Mouse (Mus musculus) adrenal gland, postnatal 25 days (tissue): ENCODE measurements around the gene Nthl1. TPM values are rescaled to one million over a fixed set of nuclear protein-coding genes. Genes with fewer than 3 reads are reported as not detected.
A peak's percentile ranks its signal among the peaks of the same experiment; 100 is the strongest.
"Not testable (repeated sequence)": the region's sequence is repeated elsewhere in the genome, so short reads cannot be mapped to it uniquely, and the experiment has no call there.

ENCODE experiments used
- DNase-seq: peaks from one replicate; pipeline ENCODE4 v3.0.0; 2021; ENCODE audit warnings: mixed read lengths
- total RNA-seq: library from RNA; stranded (reverse); gene quantifications from 2 replicates; pipeline ENCODE4 v1.2.3, GENCODE M21; 2021

The Nthl1 gene
- total RNA-seq, 1 experiment from 2014 or later, result 12.6 TPM

- DNase-seq, result peak; percentile 76
These were observed 17.7 kb downstream of the Nthl1 start, which contains the start of gene Slc9a3r2 for GRCm38 (mm10) chr17:24650070-24650616. Gene Slc9a3r2, minus strand, starts transcription at chr17:24650327.

DNA sequence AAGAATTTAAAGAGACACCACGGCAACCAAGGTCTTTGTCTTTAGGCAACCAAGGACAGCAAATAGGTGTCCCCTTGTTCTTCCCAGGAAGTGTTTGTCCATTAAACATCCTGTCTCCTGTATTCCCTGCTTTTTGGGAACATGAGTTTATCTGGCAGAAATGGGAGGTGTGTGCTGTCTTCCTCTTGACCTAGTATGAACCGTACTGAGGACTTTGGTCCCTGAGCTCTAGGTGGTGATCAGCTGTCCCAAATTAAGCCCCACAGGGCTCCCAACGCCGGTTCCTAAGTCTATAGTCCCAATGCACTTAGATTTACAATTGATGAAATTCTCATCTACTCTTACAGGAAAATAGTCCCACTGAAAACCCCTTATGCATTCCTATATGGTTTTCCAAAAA, 18.3 kb downstream of the Nthl1 start:
- no peak for DNase-seq

DNA sequence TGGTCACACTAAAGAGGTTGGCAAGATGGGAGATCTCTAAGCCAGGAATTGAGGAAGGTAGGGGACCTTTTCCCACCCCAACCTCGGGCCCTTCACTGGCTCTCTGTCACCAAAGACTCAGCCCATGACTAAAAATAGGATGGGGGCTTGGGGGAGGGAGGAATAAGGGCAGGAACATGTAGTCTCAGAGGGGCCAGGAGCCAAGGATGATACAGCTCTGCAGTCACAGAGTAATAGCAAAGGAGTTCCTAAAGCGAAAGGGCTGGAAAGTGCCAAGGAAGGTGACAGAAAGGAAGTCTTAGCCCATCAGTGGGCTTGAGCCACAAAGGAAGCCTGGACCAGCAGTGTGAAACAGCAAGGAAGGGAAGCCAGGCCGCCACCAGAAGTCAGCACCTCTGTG, 19.4 kb downstream of the Nthl1 start:
- no peak for DNase-seq

- peak; percentile 79 for DNase-seq
These were observed 21.7 kb downstream of the Nthl1 start for GRCm38 (mm10) chr17:24653967-24654710.

DNA sequence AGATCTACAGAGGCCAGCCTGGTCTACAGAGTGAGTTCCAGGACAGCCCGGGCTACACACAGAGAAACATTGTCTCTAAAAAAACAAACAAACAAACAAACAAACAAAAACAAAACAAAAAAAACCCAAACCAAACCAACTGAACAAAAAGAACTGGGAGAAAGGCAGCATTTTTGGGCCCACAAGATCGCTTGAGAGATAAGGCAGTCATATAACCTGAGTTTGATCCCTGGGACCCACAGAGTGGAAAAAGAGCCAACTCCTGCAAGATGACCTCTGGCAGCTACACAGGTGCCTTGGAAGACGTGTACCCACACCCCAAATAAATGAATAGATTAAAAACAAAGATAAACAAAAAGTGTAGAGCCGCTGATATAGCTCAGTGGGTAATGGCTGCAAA, 22.5 kb downstream of the Nthl1 start:
- DNase-seq, result no peak

- DNase-seq, result no peak
These were observed 25.7 kb downstream of the Nthl1 start, which contains the start of gene Npw for GRCm38 (mm10) chr17:24658017-24658758. Gene Npw, minus strand, starts transcription at chr17:24658457.

- not testable (repeated sequence) for DNase-seq
These were observed 34.5 kb downstream of the Nthl1 start for GRCm38 (mm10) chr17:24667011-24667410.

DNA sequence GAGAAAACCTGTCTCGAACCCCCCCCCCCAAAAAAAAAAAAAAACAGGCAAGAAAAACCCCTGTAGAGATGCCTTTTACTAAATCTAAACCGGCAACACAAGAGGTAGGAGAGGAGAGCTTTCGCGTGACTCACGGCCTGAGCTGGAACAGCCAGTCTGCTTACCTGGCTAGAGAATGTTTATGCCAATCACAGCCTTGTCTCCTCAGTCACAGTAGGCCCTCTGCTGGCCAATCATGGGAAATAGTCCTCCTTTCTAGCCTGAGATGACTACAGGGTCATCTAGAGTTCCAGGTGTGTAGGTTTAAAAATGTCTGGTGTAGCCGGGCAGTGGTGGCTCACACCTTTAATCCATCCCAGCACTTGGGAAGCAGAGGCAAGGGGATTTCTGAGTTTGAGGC, 34.9 kb downstream of the Nthl1 start:
- peak; percentile 45 for DNase-seq

DNA sequence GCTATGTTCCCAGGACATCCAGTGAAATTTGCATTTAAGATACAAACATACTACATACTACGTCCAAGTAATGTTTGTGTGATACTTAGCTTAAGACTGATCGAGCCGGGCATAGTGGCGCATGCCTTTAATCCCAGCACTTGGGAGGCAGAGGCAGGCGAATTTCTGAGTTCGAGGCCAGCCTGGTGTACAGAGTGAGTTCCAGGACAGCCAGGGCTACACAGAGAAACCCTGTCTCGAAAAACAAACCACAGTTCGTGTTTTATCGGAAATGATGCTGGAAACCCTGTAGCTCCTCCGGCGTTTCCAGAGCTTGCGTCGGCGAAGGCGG, 36.7 kb downstream of the Nthl1 start:
- not testable (repeated sequence) for DNase-seq

DNA sequence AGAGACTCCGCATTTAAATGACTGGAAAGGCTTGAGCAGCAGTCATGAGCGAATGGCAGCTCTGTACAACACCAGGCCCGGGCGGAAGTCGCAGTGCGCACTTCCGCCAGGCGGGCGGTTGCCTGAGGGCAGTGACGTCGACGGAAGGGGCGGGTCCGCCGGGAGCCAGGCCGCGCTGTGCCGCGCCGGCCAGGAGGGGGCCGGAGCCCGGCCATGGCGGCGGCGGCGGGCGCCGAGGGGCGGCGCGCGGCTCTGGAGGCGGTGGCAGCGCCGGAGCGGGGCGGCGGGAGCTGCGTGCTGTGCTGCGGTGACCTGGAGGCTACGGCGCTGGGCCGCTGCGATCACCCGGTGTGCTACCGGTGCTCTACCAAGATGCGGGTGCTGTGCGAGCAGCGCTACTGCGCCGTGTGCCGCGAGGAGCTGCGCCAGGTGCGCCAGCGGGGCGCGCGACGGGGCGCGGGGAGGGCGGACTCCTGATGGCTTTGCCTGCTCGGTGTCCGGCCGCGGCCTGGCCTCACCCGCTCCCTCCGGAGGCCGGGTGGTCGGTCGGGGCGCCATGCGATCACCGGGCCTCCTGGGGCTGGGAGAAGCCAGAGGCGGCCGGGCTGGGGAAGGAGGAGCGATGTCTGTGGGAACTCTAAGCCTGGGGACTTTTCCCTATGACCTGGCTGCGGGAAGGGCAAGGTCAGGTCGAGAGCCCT, 37.2 kb downstream of the Nthl1 start, which contains the start of gene Zfp598:
TSS of gene Zfp598 (plus strand) at position 143 of the 701 bp plus-strand sequence.
- peak; percentile 96 for DNase-seq

- no peak for DNase-seq
These were observed 37.9 kb downstream of the Nthl1 start for GRCm38 (mm10) chr17:24670246-24670844.

- DNase-seq, result no peak
These were observed 38.9 kb downstream of the Nthl1 start for GRCm38 (mm10) chr17:24671346-24671745.

GRCm38 (mm10) chr17:24672141-24672540, 39.7 kb downstream of the Nthl1 start:
- peak; percentile 60 for DNase-seq

DNA sequence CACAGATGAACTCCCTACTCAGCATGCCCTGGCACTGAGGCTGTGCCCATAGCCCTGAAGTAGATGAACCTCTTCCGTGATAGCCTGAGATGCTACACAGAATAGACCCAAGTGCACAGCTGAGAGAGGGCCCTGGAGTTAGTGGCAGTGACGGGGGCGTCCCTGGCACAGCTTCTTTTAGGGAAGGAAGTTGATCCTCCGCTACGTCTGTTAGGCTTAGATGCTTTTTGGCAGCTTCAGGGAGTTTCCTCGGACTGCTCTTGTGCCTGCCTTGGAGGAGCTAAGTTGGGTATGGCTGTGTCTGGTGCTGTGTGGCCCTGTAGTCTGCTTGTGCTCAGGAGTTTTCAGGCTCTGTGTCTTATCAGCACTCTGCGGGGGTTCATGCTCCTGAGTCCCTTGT, 41.8 kb downstream of the Nthl1 start:
- no peak for DNase-seq

- peak; percentile 41 for DNase-seq
These were observed 43.7 kb downstream of the Nthl1 start for GRCm38 (mm10) chr17:24676187-24676586.

DNA sequence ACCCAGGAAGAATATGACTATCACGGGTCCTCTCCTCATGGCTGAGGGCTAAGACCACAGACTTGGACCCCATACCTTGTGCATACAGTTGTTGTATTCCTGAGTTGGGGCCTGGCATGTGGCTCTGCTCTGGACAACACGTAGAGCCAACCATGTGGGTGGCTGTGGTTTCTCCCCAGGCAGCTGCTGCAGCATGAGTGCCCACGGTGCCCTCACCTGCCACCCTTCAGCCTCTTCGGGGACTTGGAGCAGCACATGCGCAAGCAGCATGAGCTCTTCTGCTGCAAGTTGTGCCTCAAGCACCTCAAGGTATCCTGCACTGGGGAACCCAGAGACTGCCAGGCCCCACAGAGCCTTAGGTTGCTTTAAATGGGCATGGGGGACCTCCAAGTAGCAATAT, 44.4 kb downstream of the Nthl1 start:
- no peak for DNase-seq

DNA sequence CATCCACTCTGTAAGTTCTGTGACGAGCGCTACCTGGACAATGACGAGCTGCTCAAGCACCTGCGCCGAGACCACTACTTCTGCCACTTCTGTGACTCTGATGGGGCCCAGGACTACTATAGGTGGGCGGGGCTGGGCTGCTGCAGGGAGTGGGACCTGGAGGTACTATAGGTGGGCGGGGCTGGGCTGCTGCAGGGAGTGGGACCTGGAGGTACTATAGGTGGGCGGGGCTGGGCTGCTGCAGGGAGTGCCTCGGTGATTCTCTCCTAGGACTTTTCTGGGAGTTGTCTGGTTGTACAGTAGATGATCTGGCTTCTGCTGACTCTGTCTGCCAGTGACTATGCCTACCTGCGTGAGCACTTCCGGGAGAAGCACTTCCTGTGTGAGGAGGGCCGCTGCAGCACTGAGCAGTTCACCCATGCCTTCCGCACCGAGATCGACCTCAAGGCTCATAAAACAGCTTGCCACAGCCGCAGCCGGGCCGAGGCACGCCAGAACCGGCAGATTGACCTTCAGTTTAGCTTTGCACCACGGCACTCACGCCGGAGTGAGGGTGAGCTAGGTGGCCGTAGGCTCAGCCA, 45.1 kb downstream of the Nthl1 start:
- no peak for DNase-seq

- peak; percentile 39 for DNase-seq
These were observed 54.0 kb downstream of the Nthl1 start for GRCm38 (mm10) chr17:24686514-24686913.

GRCm38 (mm10) chr17:24687146-24687595, 54.7 kb downstream of the Nthl1 start:
- DNase-seq, result peak; percentile 70

- DNase-seq, result no peak
These were observed 55.1 kb downstream of the Nthl1 start for GRCm38 (mm10) chr17:24687599-24687998.
